Mouse (Mus musculus) gastrocnemius, postnatal 10 days (tissue): ENCODE data around the gene Iqcd. TPM values are rescaled to one million over a fixed set of nuclear protein-coding genes. Genes with fewer than 3 reads are reported as not detected.

ENCODE experiments used
- DNase-seq: peaks from one replicate; pipeline ENCODE4 v3.0.0; 2021; ENCODE audit warnings: mixed read lengths
- total RNA-seq, 2 experiments: library from RNA; stranded (reverse); gene quantifications; 2 replicates each; pipeline ENCODE4 v1.2.3; 2021

Iqcd gene
- total RNA-seq, 2 experiments from 2014 or later, result 0.40 to 0.50 TPM

DNA sequence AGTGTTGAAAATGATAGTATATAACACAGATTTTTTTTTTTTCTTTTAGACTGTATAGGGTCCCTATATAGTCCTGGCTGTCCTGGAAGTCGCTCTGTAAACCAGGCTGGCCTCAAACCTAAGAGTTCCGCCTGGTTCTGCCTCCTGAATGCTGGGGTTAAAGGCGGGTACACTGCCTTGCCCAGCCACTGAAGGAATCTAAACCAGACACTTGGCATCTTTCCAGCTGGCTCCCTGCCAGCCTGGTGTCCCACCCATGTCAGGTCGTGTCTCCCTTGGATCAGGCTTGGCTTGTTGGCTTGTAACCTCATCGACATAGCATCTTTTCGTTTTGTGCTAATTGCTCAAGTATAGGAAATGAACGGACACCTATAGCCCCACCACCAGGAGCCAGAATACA lies 39.8 kb downstream of the Iqcd start:
- DNase-seq, result no peak

DNA sequence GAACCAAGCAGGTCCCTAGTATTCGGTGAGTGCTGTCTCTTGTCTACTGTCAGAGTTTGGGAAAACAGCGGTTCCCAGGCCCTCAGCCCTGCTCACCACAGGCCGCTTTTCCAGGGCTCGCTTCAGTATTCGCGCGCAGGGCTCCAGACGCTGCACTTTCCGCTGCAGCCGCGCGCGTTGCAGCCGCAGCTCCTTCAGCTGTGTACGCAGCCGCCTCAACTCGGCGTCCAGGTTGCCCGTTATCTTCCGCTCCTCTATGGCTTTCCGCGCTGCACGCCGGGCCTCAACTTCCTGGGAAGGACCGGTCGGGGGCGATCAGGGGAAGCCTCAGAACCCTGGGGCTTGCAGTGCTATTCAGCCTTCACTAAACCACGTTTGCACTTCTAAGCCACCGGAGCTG lies 42.3 kb downstream of the Iqcd start:
- DNase-seq, result no peak

DNA sequence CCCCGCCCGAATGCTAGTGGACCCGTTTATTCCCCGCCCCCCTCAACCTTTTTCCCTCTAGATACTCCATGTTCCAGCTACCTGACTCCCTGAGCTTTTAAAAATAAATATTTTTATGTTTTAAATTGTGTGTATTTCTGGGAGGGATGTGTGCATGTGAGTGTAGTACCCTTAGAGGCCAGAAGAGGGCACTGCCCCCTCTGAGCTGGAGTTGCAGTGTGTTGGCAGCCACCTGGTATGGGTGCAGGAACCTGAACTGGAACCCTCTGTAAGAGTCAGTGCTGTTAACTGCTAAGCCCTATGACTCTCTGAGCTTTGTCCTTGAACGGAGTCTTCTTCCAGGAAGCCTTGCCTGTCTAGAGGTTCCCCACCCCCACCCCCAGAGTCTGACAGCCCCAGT lies 43.1 kb downstream of the Iqcd start:
- no peak for DNase-seq

DNA sequence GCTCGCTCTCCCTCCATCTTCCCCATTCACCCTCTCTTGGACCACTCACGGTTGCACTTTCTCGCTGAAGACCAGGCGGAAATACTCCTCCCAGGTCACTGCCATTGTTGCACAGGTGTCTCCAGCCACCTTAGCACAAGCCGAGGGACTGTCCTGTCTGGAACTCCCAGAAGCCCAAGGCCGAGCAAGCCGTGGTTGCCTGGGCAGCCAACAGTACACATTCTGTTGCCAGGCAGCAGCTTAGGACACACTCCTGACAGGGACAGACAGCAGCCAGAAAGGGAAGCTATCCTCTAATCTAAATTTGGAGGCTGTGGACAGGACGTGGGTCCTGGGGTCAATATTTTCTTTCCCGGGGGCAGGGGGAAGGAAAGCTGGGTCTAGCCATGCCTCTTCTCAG lies 45.3 kb downstream of the Iqcd start, which contains the start of gene Cfap73:
Cfap73 (minus strand) TSS at position 105 of the 400 bp plus-strand sequence.
- no peak for DNase-seq

DNA sequence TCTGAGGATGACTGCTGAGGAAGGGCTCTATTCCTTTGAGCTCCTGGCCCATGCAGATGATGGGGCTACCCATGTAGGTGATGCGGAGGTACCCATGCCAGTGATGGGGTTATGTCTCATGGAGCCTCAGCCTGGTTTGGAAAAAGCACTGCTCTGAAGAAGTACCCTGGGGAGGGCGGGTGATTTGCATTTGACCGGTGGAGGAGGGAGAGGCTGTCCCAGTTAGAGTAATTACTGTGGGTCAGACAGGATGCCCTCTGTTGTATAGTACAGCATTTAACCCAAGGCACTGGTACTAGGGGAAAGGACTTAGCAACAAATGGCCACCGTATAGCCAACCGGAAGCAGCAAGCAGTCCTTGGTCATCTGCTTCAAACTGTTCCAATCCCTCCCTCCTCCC lies 46.0 kb downstream of the Iqcd start:
- DNase-seq, result no peak

DNA sequence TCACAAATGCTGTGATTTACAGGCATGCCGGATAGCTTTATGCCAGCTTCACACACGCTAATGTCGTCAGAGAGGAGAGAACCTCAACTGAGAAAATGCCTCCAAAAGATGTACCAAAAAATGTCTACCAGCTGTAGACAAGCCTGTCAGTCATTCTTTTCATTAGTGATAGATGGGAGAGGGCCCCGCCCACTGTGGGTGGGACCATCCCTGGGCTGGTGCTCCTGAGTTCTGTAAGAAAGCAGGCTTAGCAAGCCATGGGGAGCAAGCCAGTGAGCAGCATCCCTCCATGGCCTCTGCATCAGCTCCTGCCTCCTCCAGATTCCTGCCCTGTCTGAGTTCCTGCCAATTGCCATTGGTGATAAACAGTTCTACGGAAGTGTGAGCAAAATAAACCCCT lies 46.8 kb downstream of the Iqcd start:
- no peak for DNase-seq

DNA sequence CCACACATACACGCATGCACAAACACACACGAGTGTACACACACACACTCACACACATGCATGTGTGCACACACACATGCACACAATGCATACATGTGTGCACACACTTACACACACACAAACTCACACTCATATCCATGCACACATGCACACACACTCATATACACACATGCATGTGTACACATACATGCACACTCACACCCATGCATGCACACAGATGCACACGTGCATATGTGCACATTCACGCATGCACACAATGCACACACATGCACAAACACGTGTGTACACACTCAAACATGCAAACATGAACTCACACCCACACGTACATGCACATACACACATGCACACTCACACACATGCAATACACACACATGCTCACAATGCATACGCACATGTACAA lies 51.3 kb downstream of the Iqcd start:
- no peak for DNase-seq

DNA sequence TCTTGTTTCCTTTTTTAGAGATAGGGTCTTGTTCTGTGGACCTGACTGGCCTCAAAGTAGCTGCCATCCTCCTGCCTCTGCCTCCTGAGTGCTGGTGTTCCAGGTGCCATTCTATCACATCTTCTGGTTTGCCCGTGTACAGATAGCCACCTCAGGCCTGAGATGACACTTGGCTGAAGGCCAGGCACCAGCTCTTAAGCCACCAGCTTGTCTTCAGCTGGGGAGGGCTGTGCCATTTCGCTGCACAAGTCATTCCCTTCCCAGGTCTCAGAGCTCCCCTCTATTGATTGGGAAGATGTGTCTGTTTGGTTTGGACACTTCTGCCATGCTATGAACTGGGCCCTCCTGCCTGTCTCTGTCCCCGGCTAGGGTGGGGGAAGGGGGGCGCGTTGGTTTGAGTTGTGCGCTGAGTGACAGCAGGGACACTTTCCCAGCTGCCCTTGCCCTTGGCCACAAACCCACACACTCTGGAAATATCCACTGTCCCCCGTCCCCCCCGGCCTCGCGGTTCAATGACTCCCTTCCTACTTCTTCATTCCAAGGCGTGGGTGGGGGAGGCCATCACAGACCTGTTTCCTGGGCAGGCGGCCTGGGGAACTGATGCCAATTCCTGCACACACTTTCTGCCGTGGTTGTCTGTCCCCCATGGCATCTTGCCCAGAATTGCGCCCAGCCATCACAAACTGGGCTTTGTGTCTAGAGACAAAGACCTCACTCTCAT lies 54.7 kb downstream of the Iqcd start:
- DNase-seq, result no peak

DNA sequence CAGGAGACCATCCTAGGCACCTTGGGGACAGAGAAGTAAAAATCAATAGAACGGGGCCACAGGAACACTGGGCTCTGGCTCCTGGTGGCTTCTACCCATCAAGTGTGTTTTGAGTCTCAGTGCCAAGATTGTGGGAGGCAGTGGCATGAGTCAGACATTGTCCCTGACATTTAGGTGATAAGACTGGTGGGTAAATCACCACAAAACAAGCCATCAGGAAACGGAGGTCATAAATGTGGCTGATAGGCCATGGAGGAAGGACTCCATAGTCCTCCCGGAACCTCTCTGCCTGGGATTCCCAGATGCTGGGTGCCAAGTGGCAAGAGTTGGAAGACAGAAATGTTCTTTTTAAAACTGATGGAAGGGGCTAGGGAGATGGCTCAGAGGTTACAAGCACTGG lies 55.4 kb downstream of the Iqcd start:
- no peak for DNase-seq

DNA sequence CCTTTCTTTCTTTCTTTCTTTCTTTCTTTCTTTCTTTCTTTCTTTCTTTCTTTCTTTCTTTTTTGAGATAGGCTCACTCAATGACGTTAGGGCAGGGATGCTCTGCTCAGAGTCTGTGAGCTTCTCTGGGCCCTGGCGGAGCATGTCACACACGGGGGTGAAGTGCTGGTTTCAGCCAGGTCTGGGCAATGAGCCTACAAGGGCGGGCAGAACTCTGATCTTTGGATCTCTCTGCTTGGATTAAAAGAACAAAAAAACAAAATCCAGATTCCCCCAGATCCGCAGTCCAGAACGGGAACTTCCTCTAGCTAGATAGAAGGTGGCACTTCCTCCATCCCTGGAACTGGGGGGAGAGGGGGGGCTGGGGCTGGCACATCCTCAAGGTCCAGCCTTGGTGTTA lies 57.0 kb downstream of the Iqcd start:
- DNase-seq, result no peak

DNA sequence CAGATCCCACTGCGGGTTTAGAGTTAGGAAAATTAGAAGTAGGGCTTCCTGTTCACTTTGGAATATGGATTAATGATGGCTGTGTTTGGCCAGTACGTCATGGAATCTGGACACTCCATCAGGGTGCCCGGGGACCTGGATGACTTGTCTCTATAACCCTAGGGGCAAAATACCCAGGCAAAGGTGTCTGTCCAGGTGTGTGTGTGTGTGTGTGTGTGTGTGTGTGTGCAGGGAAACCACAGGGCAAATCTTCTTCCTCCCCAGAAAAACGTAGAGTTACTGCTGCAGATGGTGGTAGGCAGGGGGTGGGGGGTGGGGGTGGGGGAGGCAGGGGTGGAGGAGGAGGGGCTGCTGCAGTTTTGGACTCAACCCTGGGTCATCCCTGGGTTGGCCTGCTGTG lies 58.5 kb downstream of the Iqcd start:
- DNase-seq, result no peak

DNA sequence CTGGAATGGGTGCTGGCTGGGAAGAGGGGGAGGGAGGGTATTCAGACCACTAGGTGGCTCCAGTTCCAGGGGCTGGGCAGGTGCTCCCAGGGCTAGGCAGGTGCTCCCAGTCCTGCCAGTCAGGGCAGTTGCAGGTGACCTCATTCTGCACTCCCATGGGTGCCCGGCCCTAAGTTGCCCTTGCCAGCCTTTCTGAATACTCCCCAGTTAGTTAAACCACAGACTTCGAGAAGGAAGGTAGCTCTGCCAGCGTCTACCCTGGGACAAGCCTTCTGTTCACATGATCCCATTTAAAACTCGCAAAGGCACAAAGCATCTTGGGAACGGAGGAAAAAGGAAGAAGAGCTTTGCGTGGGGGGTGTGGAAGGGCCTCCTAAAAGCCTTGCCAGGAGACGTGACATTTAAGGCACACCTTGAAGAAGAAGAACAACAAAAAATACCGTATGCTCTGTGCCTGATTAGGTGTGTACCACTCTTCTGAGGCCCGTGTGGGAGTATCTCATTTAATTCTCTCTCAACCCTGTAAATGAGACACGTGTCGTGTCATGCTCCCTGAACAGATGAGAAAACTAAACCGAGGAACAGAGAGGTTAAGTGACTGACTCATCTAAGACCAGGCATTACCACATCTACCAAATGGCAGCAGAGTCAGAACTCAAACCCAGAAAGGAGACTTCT lies 59.1 kb downstream of the Iqcd start:
- no peak for DNase-seq

DNA sequence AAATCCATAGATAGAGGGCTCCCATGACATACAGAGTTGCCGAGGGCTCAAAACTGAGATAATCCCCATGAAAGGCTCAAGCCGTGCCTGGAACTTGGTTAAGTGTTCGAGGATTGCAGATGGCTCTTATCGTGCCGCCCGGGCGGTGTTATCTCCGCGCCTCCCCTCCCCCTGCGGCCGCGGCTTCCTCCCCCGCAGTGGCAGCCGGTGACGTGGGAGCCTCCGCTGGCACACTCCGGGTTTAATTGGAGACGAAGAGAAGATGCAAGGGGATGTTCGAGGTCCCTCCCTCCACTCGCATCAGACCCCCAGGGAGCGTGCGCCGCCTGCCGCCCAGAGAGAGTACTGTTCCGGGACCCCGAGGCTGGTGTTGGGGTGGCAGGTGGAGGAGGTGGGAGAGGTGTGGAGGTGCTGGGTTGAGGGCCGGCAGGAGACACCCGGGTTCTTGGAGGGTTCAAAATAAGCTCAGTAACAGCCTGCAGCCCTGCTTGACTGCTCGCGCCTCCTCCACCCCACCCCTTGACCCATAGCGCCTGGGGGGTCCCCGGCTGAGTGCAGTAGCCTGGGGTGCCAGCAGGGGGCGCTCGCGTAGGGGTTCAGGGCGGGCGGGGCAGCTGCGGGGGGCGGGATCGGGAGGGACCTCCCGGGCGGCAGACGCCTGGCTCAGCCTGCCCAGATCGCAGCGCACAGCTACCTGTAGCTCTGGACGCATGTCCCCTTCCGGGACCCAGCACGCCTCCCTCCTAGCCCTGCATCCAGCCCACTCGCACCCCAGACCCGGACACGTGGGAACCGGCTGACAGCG lies 60.0 kb downstream of the Iqcd start, which contains the start of gene Rasal1:
Rasal1 (plus strand) TSS at position 244 of the 805 bp plus-strand sequence.
- peak; percentile 56 for DNase-seq

DNA sequence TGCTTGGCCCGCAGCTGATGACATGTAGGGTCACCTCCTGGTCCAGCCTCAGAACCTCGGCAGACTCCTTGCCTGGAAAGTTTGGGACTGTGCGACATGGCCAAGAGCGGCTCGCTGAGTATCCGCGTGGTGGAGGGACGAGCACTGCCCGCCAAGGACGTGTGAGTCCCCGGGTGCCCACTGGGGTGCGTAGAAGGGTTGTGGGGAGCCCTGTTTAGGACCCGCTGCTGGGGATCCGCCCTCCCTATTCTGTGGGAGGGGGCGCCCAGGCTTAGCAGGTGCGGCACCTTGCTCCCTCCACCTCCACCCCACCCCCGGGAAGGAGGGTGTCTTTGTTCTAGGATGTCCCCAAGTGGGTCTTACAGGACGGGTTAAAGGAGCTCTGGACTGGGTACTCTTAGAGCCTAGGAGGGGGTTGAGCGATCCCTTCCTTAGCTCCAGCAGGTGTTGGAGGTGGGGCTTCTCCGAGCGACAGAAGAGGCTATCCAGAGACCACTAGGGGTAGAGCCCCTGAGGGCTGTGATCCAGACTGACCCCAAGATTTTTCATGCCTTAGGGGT lies 60.6 kb downstream of the Iqcd start:
- no peak for DNase-seq

DNA sequence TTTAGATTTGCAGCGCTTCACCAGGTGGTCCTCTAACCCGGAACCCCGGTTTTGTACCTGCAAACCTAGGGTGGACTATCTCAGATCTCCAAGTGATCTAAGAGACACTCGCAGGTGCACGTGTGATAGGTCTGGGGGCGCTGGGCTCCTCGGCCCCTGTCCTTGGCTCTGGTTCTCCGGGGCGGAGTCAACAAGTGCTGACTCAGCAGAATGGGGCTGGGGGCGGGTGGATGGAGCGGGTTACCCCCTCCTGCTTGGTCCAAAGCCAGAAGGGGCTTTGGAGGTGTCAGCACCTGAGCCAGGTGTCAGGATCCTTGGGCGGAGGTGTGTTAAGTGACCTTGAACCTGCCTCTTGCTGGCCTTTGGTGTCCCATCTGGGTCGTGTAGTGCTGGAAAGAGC lies 61.1 kb downstream of the Iqcd start:
- no peak for DNase-seq

DNA sequence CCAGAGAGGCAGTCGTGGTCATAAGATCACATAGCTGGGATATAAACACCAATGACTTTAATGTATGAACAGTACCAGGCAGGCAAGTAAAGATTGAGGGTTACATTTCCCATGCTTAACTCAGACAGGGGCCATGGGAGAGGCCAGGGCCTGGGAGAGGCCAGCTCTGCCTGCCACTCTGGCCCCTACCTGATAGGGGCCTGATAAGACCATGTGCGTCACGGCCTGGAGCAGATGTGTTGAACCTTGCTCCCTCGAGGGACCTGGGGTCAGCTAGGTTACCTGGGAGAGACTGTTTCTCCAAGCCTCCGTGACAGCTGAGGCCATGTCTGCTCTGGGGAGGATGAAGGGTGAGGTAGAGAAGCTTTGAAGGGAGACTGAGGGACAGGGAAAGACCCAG lies 62.4 kb downstream of the Iqcd start:
- no peak for DNase-seq

DNA sequence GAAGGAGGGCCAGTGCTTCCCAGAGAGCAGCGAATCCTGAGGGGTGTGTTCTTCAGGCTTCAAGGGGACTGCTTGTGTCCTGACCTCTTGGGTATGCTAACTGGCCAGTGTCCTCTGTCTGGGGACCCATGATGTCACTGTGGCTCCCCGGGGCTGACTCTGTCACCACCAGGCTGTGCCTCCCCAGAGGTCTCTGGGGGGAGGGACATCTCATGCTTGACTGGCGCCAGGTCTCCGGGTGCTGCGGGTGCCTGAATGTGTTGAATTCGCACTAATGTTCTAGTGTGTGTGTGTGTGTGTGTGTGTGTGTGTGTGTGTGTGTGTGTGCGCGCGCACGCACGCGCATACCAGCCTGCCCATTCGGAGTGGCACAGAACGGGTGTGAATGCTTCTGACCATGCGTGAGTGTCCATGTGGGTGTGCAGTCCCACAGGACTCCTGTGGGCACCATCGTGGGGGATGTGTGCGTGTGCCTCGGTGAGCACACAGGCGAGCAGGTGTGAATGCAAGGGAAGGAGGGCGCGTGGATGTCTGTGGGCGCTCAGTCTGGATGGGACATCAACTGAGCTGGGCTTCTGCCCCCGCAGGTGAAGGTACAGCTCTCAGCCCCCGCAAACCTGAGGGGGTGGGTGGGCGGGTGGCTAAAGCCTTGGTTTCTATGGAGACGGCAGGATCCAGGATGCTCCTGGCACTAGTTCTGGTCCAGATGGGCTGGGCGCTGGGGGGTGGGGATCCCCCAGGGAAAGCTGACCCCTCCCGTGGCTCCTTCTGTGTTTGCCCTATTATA lies 64.3 kb downstream of the Iqcd start:
- DNase-seq, result no peak

DNA sequence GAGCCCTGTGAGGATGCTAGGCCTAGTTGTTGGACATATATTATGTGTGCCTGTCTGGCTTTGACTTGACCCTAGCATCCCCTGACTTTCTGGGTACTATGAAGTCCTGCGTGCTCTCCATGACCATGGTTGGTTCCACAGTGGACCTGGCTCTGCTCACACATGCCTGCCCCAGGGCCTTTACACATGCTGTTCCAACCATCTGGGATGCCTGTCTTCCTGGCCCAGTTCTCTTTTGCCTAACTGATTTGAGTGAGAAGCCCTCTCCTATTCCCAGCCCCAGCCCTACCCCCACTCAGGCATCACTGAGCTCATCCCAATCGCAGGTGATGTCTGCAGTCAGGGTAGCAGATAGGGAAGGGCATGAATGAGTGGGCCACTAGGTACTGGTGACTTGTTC lies 65.1 kb downstream of the Iqcd start:
- DNase-seq, result no peak

DNA sequence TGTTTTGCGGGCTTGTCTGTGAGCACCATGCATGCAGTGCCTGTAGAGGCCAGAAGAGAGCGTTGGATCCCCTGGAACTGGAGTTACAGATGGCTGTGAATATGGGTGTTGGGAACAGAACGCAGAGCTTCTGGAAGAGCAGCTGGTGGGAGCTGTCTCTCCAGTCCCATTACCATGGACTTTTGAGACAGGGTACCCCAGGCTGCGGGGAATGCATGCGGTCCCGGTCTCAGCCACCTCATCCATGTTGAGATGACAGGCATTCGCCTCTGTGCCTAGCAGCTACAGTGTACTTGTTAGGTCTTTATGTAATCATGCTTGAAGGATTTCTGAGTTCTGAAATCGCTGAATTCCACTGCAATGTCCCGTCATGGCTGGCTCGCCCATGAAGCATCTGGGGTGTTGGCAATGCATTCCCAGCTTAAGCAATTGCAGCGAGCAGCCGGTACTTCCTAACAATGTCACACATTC lies 67.5 kb downstream of the Iqcd start:
- no peak for DNase-seq
